Comparison of ENCODE assay signal across 16 mouse cellular contexts in the genomic region with DNA sequence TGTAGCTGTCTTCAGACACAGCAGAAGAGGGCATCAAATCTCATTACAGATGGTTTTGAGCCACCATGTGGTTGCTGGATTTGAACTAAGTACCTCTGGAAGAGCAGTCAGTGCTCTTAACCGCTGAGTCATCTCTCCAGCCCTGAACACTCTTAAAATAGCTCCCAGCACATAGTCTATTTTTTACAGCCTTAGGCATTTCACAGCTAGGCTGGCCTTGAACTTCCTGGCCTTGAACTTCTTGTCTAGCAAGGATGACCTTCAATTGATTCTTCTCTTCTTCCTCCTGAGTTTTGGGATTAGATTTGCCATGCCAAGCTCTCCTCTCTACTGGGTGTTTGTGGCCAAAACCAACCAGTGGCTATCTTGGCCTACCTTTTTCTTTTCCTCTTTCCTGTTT. TPM values are rescaled to one million over a fixed set of nuclear protein-coding genes. Genes with fewer than 3 reads are reported as not detected.
DNase-seq lines count a peak whose midpoint lies in the region; ATAC-seq and TF ChIP-seq lines count a peak whose summit lies in the region.
"Had no signal": no experiment of that assay in that cellular context is flagged by ENCODE, and none has a peak within 500 bp of the region (broad histone marks: within the 10 kb centered on the region; RNA-seq: fewer than 3 reads in every experiment).

No protein-coding gene starts in this region.

- H3K36me3 ChIP-seq in heart, embryonic 12.5 days, result peaks cover 28% of the 10 kb centered on the region
- peaks cover 39% of the 10 kb centered on the region for H3K36me3 ChIP-seq in ES-Bruce4 (ENCODE audit: control insufficient read depth, insufficient read depth, low read length, poor library complexity, severe bottlenecking)
- peaks cover 37% of the 10 kb centered on the region for H3K36me3 ChIP-seq in liver, embryonic 13.5 days
- H3K36me3 ChIP-seq in embryonic facial prominence, embryonic 10.5 days (replicated peaks), result peaks cover 59% of the 10 kb centered on the region

- peaks cover 17% of the 10 kb centered on the region for H3K4me1 ChIP-seq in heart, embryonic 12.5 days (replicated peaks)
- peaks cover 2% of the 10 kb centered on the region for H3K4me1 ChIP-seq in ES-Bruce4 (ENCODE audit: control insufficient read depth, insufficient read depth, low read length)
- peaks cover 54% of the 10 kb centered on the region for H3K4me1 ChIP-seq in liver, embryonic 13.5 days (replicated peaks)
- H3K4me1 ChIP-seq in embryonic facial prominence, embryonic 10.5 days, result peaks cover 18% of the 10 kb centered on the region
- H3K4me1 ChIP-seq: intestine, embryonic 15.5 days had no signal

- ATAC-seq in heart, embryonic 12.5 days (ENCODE audit: insufficient number of reproducible peaks, low FRiP score), result no peak
- ATAC-seq in liver, embryonic 13.5 days (ENCODE audit: low read depth), result no peak
- ATAC-seq: forebrain, embryonic 15.5 days; intestine, embryonic 15.5 days had no signal

- H3K27me3 ChIP-seq in heart, embryonic 12.5 days (replicated peaks), result no peaks in the 10 kb centered on the region
- H3K27me3 ChIP-seq in ES-Bruce4 (ENCODE audit: control insufficient read depth, insufficient read depth, low read length, poor library complexity, severe bottlenecking), result no peaks in the 10 kb centered on the region
- H3K27me3 ChIP-seq in liver, embryonic 13.5 days, result no peaks in the 10 kb centered on the region
- no peaks in the 10 kb centered on the region for H3K27me3 ChIP-seq in embryonic facial prominence, embryonic 10.5 days (replicated peaks; ENCODE audit: low read depth, poor library complexity, severe bottlenecking)
- H3K27me3 ChIP-seq: embryonic facial prominence, embryonic 15.5 days; forebrain, embryonic 15.5 days; intestine, embryonic 15.5 days; midbrain, embryonic 12.5 days had no signal

- no peak for DNase-seq in heart, adult 11 months
- DNase-seq in 3T3-L1 (ENCODE audit: low read depth, low spot score), result peak; percentile 35
- peak; percentile 3 for DNase-seq in liver, embryonic 13.5 days
- DNase-seq in embryonic facial prominence, embryonic 10.5 days (ENCODE audit: low spot score), result no peak
- no peak for DNase-seq in layer of hippocampus, adult 9-11 months
- DNase-seq: gastrocnemius, postnatal 10 days; kidney, postnatal 14 days; lung, postnatal 10 days; right cerebral cortex, postnatal 4 days; thymus, adult 18-20 months had no signal

- no peak overlapping the region for H3K27ac ChIP-seq in heart, embryonic 12.5 days (ENCODE audit: poor library complexity, severe bottlenecking)
- peak overlapping the region; percentile 100 for H3K27ac ChIP-seq in ES-Bruce4 (ENCODE audit: insufficient read depth, low read length)
- no peak overlapping the region; the same call in 1 of the 2 replicates for H3K27ac ChIP-seq in liver, embryonic 13.5 days
- H3K27ac ChIP-seq in embryonic facial prominence, embryonic 10.5 days (replicated peaks), result no peak overlapping the region
- H3K27ac ChIP-seq: embryonic facial prominence, embryonic 15.5 days; forebrain, embryonic 15.5 days; intestine, embryonic 15.5 days; midbrain, embryonic 12.5 days had no signal

- H3K9ac ChIP-seq in heart, embryonic 12.5 days, result no peak overlapping the region
- H3K9ac ChIP-seq in ES-Bruce4 (ENCODE audit: low read depth, poor library complexity, severe bottlenecking), result peak overlapping the region; percentile 97; the same call in 1 of the 2 replicates
- H3K9ac ChIP-seq in liver, embryonic 13.5 days, result no peak overlapping the region
- H3K9ac ChIP-seq: embryonic facial prominence, embryonic 15.5 days; forebrain, embryonic 15.5 days; intestine, embryonic 15.5 days; midbrain, embryonic 12.5 days had no signal

- no peak for TF ChIP-seq EP300 in ES-Bruce4 (IDR thresholded peaks at IDR 0.05; ENCODE audit: insufficient read depth, low read depth, low read length)

- H3K9me3 ChIP-seq in heart, embryonic 12.5 days (replicated peaks), result no peaks in the 10 kb centered on the region
- peaks cover 8% of the 10 kb centered on the region for H3K9me3 ChIP-seq in ES-Bruce4 (replicated peaks; ENCODE audit: control insufficient read depth, insufficient read depth, low read length, poor library complexity, severe bottlenecking)
- peaks cover 11% of the 10 kb centered on the region for H3K9me3 ChIP-seq in liver, embryonic 13.5 days (replicated peaks)
- H3K9me3 ChIP-seq in embryonic facial prominence, embryonic 10.5 days, result no peaks in the 10 kb centered on the region
- H3K9me3 ChIP-seq: embryonic facial prominence, embryonic 15.5 days; forebrain, embryonic 15.5 days; intestine, embryonic 15.5 days; midbrain, embryonic 12.5 days had no signal

- no peak for TF ChIP-seq POLR2A in ES-Bruce4 (IDR thresholded peaks at IDR 0.05; ENCODE audit: insufficient read depth, low read length)

- TF ChIP-seq CTCF in ES-Bruce4 (IDR thresholded peaks at IDR 0.05; ENCODE audit: low read depth, low read length), result no peak

- H3K4me3 ChIP-seq in heart, embryonic 12.5 days, result no peak overlapping the region
- H3K4me3 ChIP-seq in ES-Bruce4 (ENCODE audit: low read depth, low read length), result peak overlapping the region; percentile 7; the same call in 1 of the 2 replicates
- H3K4me3 ChIP-seq in liver, embryonic 13.5 days (replicated peaks), result peak overlapping the region; percentile 88
- H3K4me3 ChIP-seq in embryonic facial prominence, embryonic 10.5 days, result no peak overlapping the region
- H3K4me3 ChIP-seq: embryonic facial prominence, embryonic 15.5 days; forebrain, embryonic 15.5 days; intestine, embryonic 15.5 days; midbrain, embryonic 12.5 days had no signal

- H3K4me2 ChIP-seq in heart, embryonic 12.5 days, result 0 out of 2 replicates have a peak overlapping the region, but pooled peaks have one; percentile 4
- peak overlapping the region; percentile 61 for H3K4me2 ChIP-seq in liver, embryonic 13.5 days
- H3K4me2 ChIP-seq: embryonic facial prominence, embryonic 15.5 days had no signal

- WGBS in heart, embryonic 12.5 days, result 51% methylated on average over 1 of the region's 1 CpGs
- 64% methylated on average over 1 of the region's 1 CpGs for WGBS in liver, embryonic 13.5 days (ENCODE audit: insufficient replicate concordance)
- WGBS in embryonic facial prominence, embryonic 10.5 days, result 93% methylated on average over 1 of the region's 1 CpGs

RNA-seq across cellular contexts. Expression of a gene that starts 2.6 kb away (rescaled TPM):
- 30.6 and 33.3 TPM in 2 replicates for polyA plus RNA-seq in heart, embryonic 12.5 days (2016; fragmentation: Nextera tagmentation; extraction: Ambion mirVana)
- 90.4 and 93.9 TPM in 2 replicates for polyA plus RNA-seq in ES-Bruce4 (2011; ENCODE audit: insufficient read depth, insufficient read length, low read depth, missing spikeins)
- polyA plus RNA-seq in liver, embryonic 13.5 days (2015; fragmentation: Nextera tagmentation; extraction: Ambion mirVana), result 24.6 and 32.0 TPM in 2 replicates
- 49.9 and 53.5 TPM in 2 replicates for polyA plus RNA-seq in embryonic facial prominence, embryonic 10.5 days (2016; fragmentation: Nextera tagmentation; extraction: Ambion mirVana)

Comparison
In these comparisons a context has a peak if more than half of its experiments do, and no peak if none do; other contexts are left out.
1. H3K4me3 ChIP-seq: peak in ES-Bruce4 (single experiment) and liver, embryonic 13.5 days (single experiment); none in heart, embryonic 12.5 days (single experiment) and embryonic facial prominence, embryonic 10.5 days (single experiment).
2. DNase-seq: peak in 3T3-L1 (single experiment) and liver, embryonic 13.5 days (single experiment); none in heart, adult 11 months (single experiment), embryonic facial prominence, embryonic 10.5 days (single experiment) and layer of hippocampus, adult 9-11 months (single experiment).